Mouse (Mus musculus): ENCODE measurements around the gene Ager.
A peak's percentile ranks its signal among the peaks of the same experiment; 100 is the strongest.

Ager gene

GRCm38 (mm10) chr17:34591029-34591993, 6.4 kb upstream of the Ager start, which contains the start of gene Pbx2:
TSS of gene Pbx2 (plus strand) at chr17:34591266.
- no peak for TF ChIP-seq CTCF (conservative IDR thresholded peaks at IDR 0.05; ENCODE audit: low read length)
- no peak for TF ChIP-seq NANOG (IDR thresholded peaks at IDR 0.05; ENCODE audit: borderline replicate concordance, low read length)
- no peak for TF ChIP-seq POU5F1 (IDR thresholded peaks at IDR 0.05; ENCODE audit: borderline replicate concordance, low read length)
- no peaks in the 10 kb centered on the region for H3K9me3 ChIP-seq (ENCODE audit: low read length)

GRCm38 (mm10) chr17:34591994-34592375, 5.7 kb upstream of the Ager start:
- Histone ChIP-seq H3K27me3 (ENCODE audit: insufficient read depth, low read length) (peaks cover 3% of the 10 kb centered on the region; the same call in 1 of the 2 replicates), H3K36me3 (ENCODE audit: insufficient read depth, low read length) (peaks cover 25% of the 10 kb centered on the region), H3K9me3 (ENCODE audit: low read length) (no peaks in the 10 kb centered on the region), H3K4me3 (replicated peaks; ENCODE audit: low read length) (peak overlapping the region; percentile 81), H3K4me1 (replicated peaks; ENCODE audit: low read depth, low read length) (peaks cover 82% of the 10 kb centered on the region)
- TF ChIP-seq NANOG (IDR thresholded peaks at IDR 0.05; ENCODE audit: borderline replicate concordance, low read length) (no peak), CTCF (conservative IDR thresholded peaks at IDR 0.05; ENCODE audit: low read length) (no peak), POU5F1 (IDR thresholded peaks at IDR 0.05; ENCODE audit: borderline replicate concordance, low read length) (no peak)

More at GRCm38 (mm10) chr17:34591029-34591993, 6.4 kb upstream of the Ager start, which contains the start of gene Pbx2:
- Histone ChIP-seq H3K4me1 (replicated peaks; ENCODE audit: low read depth, low read length) (peaks cover 84% of the 10 kb centered on the region), H3K4me3 (replicated peaks; ENCODE audit: low read length) (peak within 1 kb of the TSS; percentile 81), H3K27me3 (ENCODE audit: insufficient read depth, low read length) (peaks cover 3% of the 10 kb centered on the region; the same call in 1 of the 2 replicates), H3K36me3 (ENCODE audit: insufficient read depth, low read length) (peaks cover 19% of the 10 kb centered on the region)

- peaks cover 3% of the 10 kb centered on the region; the same call in 1 of the 2 replicates for H3K27me3 ChIP-seq (ENCODE audit: insufficient read depth, low read length)
- TF ChIP-seq CTCF (conservative IDR thresholded peaks at IDR 0.05; ENCODE audit: low read length) = no peak
- no peak for TF ChIP-seq POU5F1 (IDR thresholded peaks at IDR 0.05; ENCODE audit: borderline replicate concordance, low read length)
- no peak for TF ChIP-seq NANOG (IDR thresholded peaks at IDR 0.05; ENCODE audit: borderline replicate concordance, low read length)
These were observed 4.8 kb upstream of the Ager start for GRCm38 (mm10) chr17:34592581-34593549.

GRCm38 (mm10) chr17:34593752-34594525, 3.7 kb upstream of the Ager start:
- Histone ChIP-seq H3K36me3 (ENCODE audit: insufficient read depth, low read length) (peaks cover 25% of the 10 kb centered on the region), H3K9me3 (ENCODE audit: low read length) (no peaks in the 10 kb centered on the region), H3K4me1 (replicated peaks; ENCODE audit: low read depth, low read length) (peaks cover 86% of the 10 kb centered on the region), H3K4me3 (replicated peaks; ENCODE audit: low read length) (peak overlapping the region; percentile 81), H3K27me3 (ENCODE audit: insufficient read depth, low read length) (peaks cover 3% of the 10 kb centered on the region; the same call in 1 of the 2 replicates)
- TF ChIP-seq NANOG (IDR thresholded peaks at IDR 0.05; ENCODE audit: borderline replicate concordance, low read length) (no peak), CTCF (conservative IDR thresholded peaks at IDR 0.05; ENCODE audit: low read length) (no peak), POU5F1 (IDR thresholded peaks at IDR 0.05; ENCODE audit: borderline replicate concordance, low read length) (no peak)

More at GRCm38 (mm10) chr17:34592581-34593549, 4.8 kb upstream of the Ager start:
- H3K36me3 ChIP-seq (ENCODE audit: insufficient read depth, low read length) = peaks cover 25% of the 10 kb centered on the region
- peak overlapping the region; percentile 81 for H3K4me3 ChIP-seq (replicated peaks; ENCODE audit: low read length)
- H3K9me3 ChIP-seq (ENCODE audit: low read length) = no peaks in the 10 kb centered on the region
- peaks cover 87% of the 10 kb centered on the region for H3K4me1 ChIP-seq (replicated peaks; ENCODE audit: low read depth, low read length)

- TF ChIP-seq POU5F1 (IDR thresholded peaks at IDR 0.05; ENCODE audit: borderline replicate concordance, low read length) = no peak
- Histone ChIP-seq H3K9me3 (ENCODE audit: low read length) (no peaks in the 10 kb centered on the region), H3K4me1 (replicated peaks; ENCODE audit: low read depth, low read length) (peaks cover 84% of the 10 kb centered on the region), H3K36me3 (ENCODE audit: insufficient read depth, low read length) (peaks cover 39% of the 10 kb centered on the region), H3K4me3 (replicated peaks; ENCODE audit: low read length) (no peak overlapping the region), H3K27me3 (ENCODE audit: insufficient read depth, low read length) (peaks cover 3% of the 10 kb centered on the region; the same call in 1 of the 2 replicates)
These were observed 1.6 kb upstream of the Ager start for GRCm38 (mm10) chr17:34596098-34596497.

GRCm38 (mm10) chr17:34599891-34600290, 2.2 kb downstream of the Ager start:
- H3K27me3 ChIP-seq (ENCODE audit: insufficient read depth, low read length) = no peaks in the 10 kb centered on the region
- TF ChIP-seq NANOG (IDR thresholded peaks at IDR 0.05; ENCODE audit: borderline replicate concordance, low read length) = no peak
- TF ChIP-seq POU5F1 (IDR thresholded peaks at IDR 0.05; ENCODE audit: borderline replicate concordance, low read length) = no peak
- TF ChIP-seq CTCF (conservative IDR thresholded peaks at IDR 0.05; ENCODE audit: low read length) = no peak
- H3K36me3 ChIP-seq (ENCODE audit: insufficient read depth, low read length) = peaks cover 42% of the 10 kb centered on the region
- no peak overlapping the region for H3K4me3 ChIP-seq (replicated peaks; ENCODE audit: low read length)
- H3K4me1 ChIP-seq (replicated peaks; ENCODE audit: low read depth, low read length) = peaks cover 74% of the 10 kb centered on the region
- H3K9me3 ChIP-seq (ENCODE audit: low read length) = no peaks in the 10 kb centered on the region

- H3K27me3 ChIP-seq (ENCODE audit: insufficient read depth, low read length) = no peaks in the 10 kb centered on the region
- TF ChIP-seq NANOG (IDR thresholded peaks at IDR 0.05; ENCODE audit: borderline replicate concordance, low read length) (no peak), POU5F1 (IDR thresholded peaks at IDR 0.05; ENCODE audit: borderline replicate concordance, low read length) (no peak)
- H3K4me3 ChIP-seq (replicated peaks; ENCODE audit: low read length) = no peak overlapping the region
- peaks cover 66% of the 10 kb centered on the region for H3K4me1 ChIP-seq (replicated peaks; ENCODE audit: low read depth, low read length)
- peaks cover 28% of the 10 kb centered on the region for H3K36me3 ChIP-seq (ENCODE audit: insufficient read depth, low read length)
- no peaks in the 10 kb centered on the region for H3K9me3 ChIP-seq (ENCODE audit: low read length)
These were observed 4.1 kb downstream of the Ager start for GRCm38 (mm10) chr17:34601796-34602195.
